In the genomic region with DNA sequence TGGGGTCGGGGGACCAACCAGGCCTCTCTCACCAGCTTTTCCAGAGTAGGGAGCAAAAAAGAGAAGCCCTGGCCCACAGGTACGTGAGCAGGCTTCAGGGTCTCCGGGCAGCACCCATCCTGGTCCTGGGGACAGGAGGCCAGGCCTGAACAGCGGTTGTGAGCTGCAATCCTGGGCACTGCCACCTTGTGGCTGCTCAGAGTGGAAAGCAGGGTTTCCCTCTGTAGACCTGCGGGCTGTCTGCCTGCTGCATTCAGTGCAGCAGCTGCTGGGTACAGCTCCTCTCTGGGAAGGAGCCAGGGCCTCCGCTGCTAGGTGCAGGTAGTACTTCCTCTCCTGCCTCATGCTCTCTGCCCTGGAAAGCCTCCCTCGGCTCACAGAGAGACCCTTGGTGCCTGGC, we compare ENCODE assay signal across 9 mouse cellular contexts. TPM values are rescaled to one million over a fixed set of nuclear protein-coding genes. Genes with fewer than 3 reads are reported as not detected.
A peak's percentile ranks its signal among the peaks of the same experiment; 100 is the strongest.
DNase-seq lines count a peak whose midpoint lies in the region; ATAC-seq and TF ChIP-seq lines count a peak whose summit lies in the region.
"Had no signal": no experiment of that assay in that cellular context is flagged by ENCODE, and none has a peak within 500 bp of the region (broad histone marks: within the 10 kb centered on the region; RNA-seq: fewer than 3 reads in every experiment).

No protein-coding gene starts in this region.

- no peak for DNase-seq in kidney, postnatal 14 days
- peak; percentile 65 for DNase-seq in ES-CJ7 (ENCODE audit: low read depth, low spot score)
- DNase-seq in cerebellum, postnatal 14 days = peak; percentile 67 to 73
- DNase-seq in hindbrain, postnatal 0 days (ENCODE audit: low spot score) = peak; percentile 79
- peak; percentile 52 for DNase-seq in mesoderm, embryonic 11.5 days (ENCODE audit: low read depth, low spot score)
- no peak for DNase-seq in T-cell, adult 2 months (ENCODE audit: low spot score)

- H3K4me1 ChIP-seq in kidney, embryonic 16.5 days (ENCODE audit: insufficient read depth, low read length) = no peaks in the 10 kb centered on the region
- H3K4me1 ChIP-seq in hindbrain, postnatal 0 days (ENCODE audit: insufficient read depth, low read length) = no peaks in the 10 kb centered on the region
- peaks cover 8% of the 10 kb centered on the region; the same call in 1 of the 2 replicates for H3K4me1 ChIP-seq in heart, embryonic 12.5 days (replicated peaks)

- no peak overlapping the region for H3K4me2 ChIP-seq in kidney, embryonic 16.5 days (replicated peaks; ENCODE audit: low read depth, low read length)
- no peak overlapping the region for H3K4me2 ChIP-seq in hindbrain, postnatal 0 days (ENCODE audit: low read depth, low read length)
- H3K4me2 ChIP-seq in heart, embryonic 12.5 days = no peak overlapping the region

- no peaks in the 10 kb centered on the region for H3K27me3 ChIP-seq in kidney, embryonic 16.5 days (ENCODE audit: insufficient read depth, low read length)
- H3K27me3 ChIP-seq in hindbrain, postnatal 0 days (ENCODE audit: insufficient read depth, low read length) = no peaks in the 10 kb centered on the region
- no peaks in the 10 kb centered on the region for H3K27me3 ChIP-seq in heart, embryonic 12.5 days (replicated peaks)

- TF ChIP-seq CTCF in hindbrain, postnatal 0 days (IDR thresholded peaks at IDR 0.05; ENCODE audit: low read depth) = peak; percentile 86

- ATAC-seq in kidney, embryonic 16.5 days (ENCODE audit: low FRiP score, low TSS enrichment) = peak; percentile 72
- ATAC-seq in hindbrain, postnatal 0 days = peak; percentile 82
- ATAC-seq in heart, embryonic 12.5 days (ENCODE audit: insufficient number of reproducible peaks, low FRiP score) = no peak

- 57% methylated on average over 7 of the region's 7 CpGs for WGBS in kidney, embryonic 16.5 days
- 36% methylated on average over 7 of the region's 7 CpGs for WGBS in hindbrain, postnatal 0 days
- 60% methylated on average over 7 of the region's 7 CpGs for WGBS in heart, embryonic 12.5 days

- peaks cover 23% of the 10 kb centered on the region for H3K36me3 ChIP-seq in kidney, embryonic 16.5 days (ENCODE audit: insufficient read depth, low read length)
- H3K36me3 ChIP-seq in hindbrain, postnatal 0 days (ENCODE audit: insufficient read depth, low read length) = peaks cover 13% of the 10 kb centered on the region
- H3K36me3 ChIP-seq in heart, embryonic 12.5 days = peaks cover 52% of the 10 kb centered on the region

- H3K27ac ChIP-seq in kidney, embryonic 16.5 days (ENCODE audit: low read length) = no peak overlapping the region
- no peak overlapping the region for H3K27ac ChIP-seq in hindbrain, postnatal 0 days
- no peak overlapping the region for H3K27ac ChIP-seq in heart, embryonic 12.5 days (ENCODE audit: poor library complexity, severe bottlenecking)
- H3K27ac ChIP-seq: macrophage had no signal

- H3K4me3 ChIP-seq in kidney, embryonic 16.5 days (ENCODE audit: low read length) = no peak overlapping the region
- H3K4me3 ChIP-seq in hindbrain, postnatal 0 days (ENCODE audit: low read length) = no peak overlapping the region
- H3K4me3 ChIP-seq in heart, embryonic 12.5 days = no peak overlapping the region

- H3K9me3 ChIP-seq in kidney, embryonic 16.5 days (ENCODE audit: low read length) = no peaks in the 10 kb centered on the region
- no peaks in the 10 kb centered on the region for H3K9me3 ChIP-seq in hindbrain, postnatal 0 days (ENCODE audit: low read length)
- no peaks in the 10 kb centered on the region for H3K9me3 ChIP-seq in heart, embryonic 12.5 days (replicated peaks)

- no peak overlapping the region for H3K9ac ChIP-seq in kidney, embryonic 16.5 days (replicated peaks; ENCODE audit: low read length)
- no peak overlapping the region for H3K9ac ChIP-seq in hindbrain, postnatal 0 days (replicated peaks; ENCODE audit: low read length)
- H3K9ac ChIP-seq in heart, embryonic 12.5 days = no peak overlapping the region

RNA-seq across cellular contexts. Expression of gene Tcp11, which starts 19.0 kb away (rescaled TPM):
- 6.4 and 7.6 TPM in 2 replicates for polyA plus RNA-seq in kidney, embryonic 16.5 days (2015; fragmentation: Nextera tagmentation; extraction: Ambion mirVana)
- total RNA-seq in hindbrain, postnatal 0 days (2014; rRNA removed) = 2.9 and 3.6 TPM in 2 replicates
- 1.9 and 2.0 TPM in 2 replicates for polyA plus RNA-seq in hindbrain, postnatal 0 days (2015; fragmentation: Nextera tagmentation; extraction: Ambion mirVana)
- polyA plus RNA-seq in heart, embryonic 12.5 days (2016; fragmentation: Nextera tagmentation; extraction: Ambion mirVana) = 0.23 and 1.1 TPM in 2 replicates
- polyA plus RNA-seq: macrophage had no signal

Comparison
In these comparisons a context has a peak if more than half of its experiments do, and no peak if none do; other contexts are left out.
1. DNase-seq: peak in ES-CJ7 (single experiment), cerebellum, postnatal 14 days (2 of 2), hindbrain, postnatal 0 days (single experiment) and mesoderm, embryonic 11.5 days (single experiment); none in kidney, postnatal 14 days (single experiment) and T-cell, adult 2 months (single experiment).